Mouse (Mus musculus) kidney, adult 8-10 months (tissue): ENCODE measurements around the gene Keg1.

Source experiments
- DNase-seq, 2 experiments: peaks; one replicate each; pipeline ENCODE4 v3.0.0; 2022

Gene Keg1

DNA sequence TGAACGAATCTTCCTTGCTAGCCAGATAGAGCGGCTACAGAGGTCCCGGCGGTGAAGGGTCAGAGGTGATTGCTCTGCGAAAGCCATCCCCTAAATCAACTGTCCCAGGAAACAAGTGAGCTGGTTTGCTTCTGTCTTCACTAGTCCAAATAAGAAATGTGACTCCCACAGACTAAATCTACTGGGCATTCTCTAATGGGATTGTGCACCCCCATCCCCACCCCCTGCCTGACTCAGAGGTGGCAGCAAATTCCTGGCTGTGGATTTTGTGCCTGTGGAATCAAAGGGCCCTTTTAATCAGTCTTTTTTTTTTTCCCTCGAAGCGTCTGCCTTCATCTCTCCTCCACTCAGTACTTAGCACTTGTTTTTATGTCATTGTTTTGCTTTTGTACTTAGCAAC is 69.7 kb downstream of the Keg1 start, which contains the start of gene Cntf:
TSS of gene Cntf (minus strand) at position 325 of the 400 bp plus-strand sequence.
- no peak for DNase-seq
